Mouse (Mus musculus): ENCODE measurements around the gene Tceal8.

- TF ChIP-seq POLR2A (IDR thresholded peaks at IDR 0.05; ENCODE audit: low read depth, low read length) = no peak
- no peak for TF ChIP-seq CTCF (IDR thresholded peaks at IDR 0.05; ENCODE audit: extremely low read depth, insufficient read length, insufficient replicate concordance, low read depth, low read length)
These were observed 24.7 kb upstream of the Tceal8 start for GRCm38 (mm10) chrX:136196873-136197272.
